Mouse (Mus musculus): ENCODE data around the gene Aldh9a1. TPM values are rescaled to one million over a fixed set of nuclear protein-coding genes. Genes with fewer than 3 reads are reported as not detected.

Gene Aldh9a1
- 35.6 and 35.7 TPM in 2 replicates for polyA plus RNA-seq (2014; fragmentation: Nextera tagmentation; extraction: Ambion mirVana)

GRCm38 (mm10) chr1:167349815-167350596 is at the start of gene Aldh9a1:
Gene Aldh9a1 (plus strand): TSS chr1:167349991.
- no peaks in the 10 kb centered on the region for H3K27me3 ChIP-seq (ENCODE audit: control insufficient read depth, insufficient read depth, low read length)
- H3K27ac ChIP-seq (ENCODE audit: low read depth, low read length), result peak within 1 kb of the TSS; percentile 81
- H3K4me2 ChIP-seq, result peak within 1 kb of the TSS; percentile 73
- WGBS (ENCODE audit: insufficient replicate concordance), result under 1% methylated on average over 55 of the region's 55 CpGs
- H3K9ac ChIP-seq (ENCODE audit: low read depth, low read length), result peak within 1 kb of the TSS; percentile 93
- H3K4me1 ChIP-seq (ENCODE audit: control insufficient read depth, insufficient read depth, low read length), result 0 out of 2 replicates have a peak, but pooled peaks cover 3% of the 10 kb centered on the region
- ATAC-seq (replicated peaks; ENCODE audit: insufficient number of reproducible peaks, low FRiP score, low TSS enrichment), result peak; percentile 97
- H3K36me3 ChIP-seq (ENCODE audit: control insufficient read depth, insufficient read depth, low read length), result no peaks in the 10 kb centered on the region
- H3K9me3 ChIP-seq (replicated peaks; ENCODE audit: control insufficient read depth, low read length), result no peaks in the 10 kb centered on the region
- H3K4me3 ChIP-seq (ENCODE audit: low read depth, low read length), result peak within 1 kb of the TSS; percentile 79

GRCm38 (mm10) chr1:167300122-167300521 is 49.7 kb upstream of the Aldh9a1 start:
- Histone ChIP-seq H3K4me1 (ENCODE audit: control insufficient read depth, insufficient read depth, low read length) (no peaks in the 10 kb centered on the region), H3K27ac (ENCODE audit: low read depth, low read length) (no peak overlapping the region), H3K36me3 (ENCODE audit: control insufficient read depth, insufficient read depth, low read length) (no peaks in the 10 kb centered on the region), H3K4me3 (ENCODE audit: low read depth, low read length) (no peak overlapping the region), H3K9ac (ENCODE audit: low read depth, low read length) (no peak overlapping the region), H3K9me3 (replicated peaks; ENCODE audit: control insufficient read depth, low read length) (no peaks in the 10 kb centered on the region), H3K4me2 (no peak overlapping the region), H3K27me3 (ENCODE audit: control insufficient read depth, insufficient read depth, low read length) (no peaks in the 10 kb centered on the region)
- 69% methylated on average over 2 of the region's 2 CpGs for WGBS (ENCODE audit: insufficient replicate concordance)
- ATAC-seq (replicated peaks; ENCODE audit: insufficient number of reproducible peaks, low FRiP score, low TSS enrichment), result no peak

GRCm38 (mm10) chr1:167305501-167306137 is 44.2 kb upstream of the Aldh9a1 start:
- WGBS (ENCODE audit: insufficient replicate concordance), result 61% methylated on average over 7 of the region's 7 CpGs

GRCm38 (mm10) chr1:167306451-167307240 is 43.1 kb upstream of the Aldh9a1 start:
- Histone ChIP-seq H3K4me3 (ENCODE audit: low read depth, low read length) (no peak overlapping the region), H3K4me2 (no peak overlapping the region), H3K36me3 (ENCODE audit: control insufficient read depth, insufficient read depth, low read length) (no peaks in the 10 kb centered on the region), H3K4me1 (ENCODE audit: control insufficient read depth, insufficient read depth, low read length) (peaks cover 4% of the 10 kb centered on the region; the same call in 1 of the 2 replicates), H3K27me3 (ENCODE audit: control insufficient read depth, insufficient read depth, low read length) (no peaks in the 10 kb centered on the region), H3K9ac (ENCODE audit: low read depth, low read length) (no peak overlapping the region), H3K9me3 (replicated peaks; ENCODE audit: control insufficient read depth, low read length) (no peaks in the 10 kb centered on the region), H3K27ac (ENCODE audit: low read depth, low read length) (no peak overlapping the region)
- WGBS (ENCODE audit: insufficient replicate concordance), result 67% methylated on average over 5 of the region's 5 CpGs
- no peak for ATAC-seq (replicated peaks; ENCODE audit: insufficient number of reproducible peaks, low FRiP score, low TSS enrichment)

More at GRCm38 (mm10) chr1:167305501-167306137, 44.2 kb upstream of the Aldh9a1 start:
- ATAC-seq (replicated peaks; ENCODE audit: insufficient number of reproducible peaks, low FRiP score, low TSS enrichment), result no peak
- no peaks in the 10 kb centered on the region for H3K27me3 ChIP-seq (ENCODE audit: control insufficient read depth, insufficient read depth, low read length)
- no peak overlapping the region for H3K27ac ChIP-seq (ENCODE audit: low read depth, low read length)
- no peak overlapping the region for H3K4me2 ChIP-seq
- H3K9me3 ChIP-seq (replicated peaks; ENCODE audit: control insufficient read depth, low read length), result no peaks in the 10 kb centered on the region
- no peak overlapping the region for H3K4me3 ChIP-seq (ENCODE audit: low read depth, low read length)
- peaks cover 4% of the 10 kb centered on the region; the same call in 1 of the 2 replicates for H3K4me1 ChIP-seq (ENCODE audit: control insufficient read depth, insufficient read depth, low read length)
- H3K9ac ChIP-seq (ENCODE audit: low read depth, low read length), result no peak overlapping the region
- no peaks in the 10 kb centered on the region for H3K36me3 ChIP-seq (ENCODE audit: control insufficient read depth, insufficient read depth, low read length)

- H3K27me3 ChIP-seq (ENCODE audit: control insufficient read depth, insufficient read depth, low read length), result no peaks in the 10 kb centered on the region
- peaks cover 4% of the 10 kb centered on the region; the same call in 1 of the 2 replicates for H3K4me1 ChIP-seq (ENCODE audit: control insufficient read depth, insufficient read depth, low read length)
- WGBS (ENCODE audit: insufficient replicate concordance), result 55% methylated on average over 11 of the region's 11 CpGs
- H3K4me3 ChIP-seq (ENCODE audit: low read depth, low read length), result peak overlapping the region; percentile 92
- no peaks in the 10 kb centered on the region for H3K9me3 ChIP-seq (replicated peaks; ENCODE audit: control insufficient read depth, low read length)
- peak overlapping the region; percentile 66 for H3K4me2 ChIP-seq
- no peak overlapping the region for H3K27ac ChIP-seq (ENCODE audit: low read depth, low read length)
- ATAC-seq (replicated peaks; ENCODE audit: insufficient number of reproducible peaks, low FRiP score, low TSS enrichment), result no peak
- H3K36me3 ChIP-seq (ENCODE audit: control insufficient read depth, insufficient read depth, low read length), result no peaks in the 10 kb centered on the region
- peak overlapping the region; percentile 99 for H3K9ac ChIP-seq (ENCODE audit: low read depth, low read length)
Measured at GRCm38 (mm10) chr1:167307674-167308073, 42.1 kb upstream of the Aldh9a1 start.

GRCm38 (mm10) chr1:167308261-167309054 is 41.3 kb upstream of the Aldh9a1 start, which contains the start of gene Tmco1:
Gene Tmco1 (plus strand): TSS chr1:167308378.
- H3K9ac ChIP-seq (ENCODE audit: low read depth, low read length), result peak within 1 kb of the TSS; percentile 99
- H3K4me2 ChIP-seq, result peak within 1 kb of the TSS; percentile 66
- H3K4me1 ChIP-seq (ENCODE audit: control insufficient read depth, insufficient read depth, low read length), result peaks cover 4% of the 10 kb centered on the region; the same call in 1 of the 2 replicates
- no peaks in the 10 kb centered on the region for H3K9me3 ChIP-seq (replicated peaks; ENCODE audit: control insufficient read depth, low read length)
- H3K27me3 ChIP-seq (ENCODE audit: control insufficient read depth, insufficient read depth, low read length), result no peaks in the 10 kb centered on the region
- H3K27ac ChIP-seq (ENCODE audit: low read depth, low read length), result peak within 1 kb of the TSS; percentile 87
- H3K4me3 ChIP-seq (ENCODE audit: low read depth, low read length), result peak within 1 kb of the TSS; percentile 92
- H3K36me3 ChIP-seq (ENCODE audit: control insufficient read depth, insufficient read depth, low read length), result no peaks in the 10 kb centered on the region
- WGBS (ENCODE audit: insufficient replicate concordance), result under 1% methylated on average over 80 of the region's 82 CpGs
- peak; percentile 97 for ATAC-seq (replicated peaks; ENCODE audit: insufficient number of reproducible peaks, low FRiP score, low TSS enrichment)

- no peaks in the 10 kb centered on the region for H3K27me3 ChIP-seq (ENCODE audit: control insufficient read depth, insufficient read depth, low read length)
- no peak overlapping the region for H3K9ac ChIP-seq (ENCODE audit: low read depth, low read length)
- H3K4me2 ChIP-seq, result no peak overlapping the region
- no peaks in the 10 kb centered on the region for H3K9me3 ChIP-seq (replicated peaks; ENCODE audit: control insufficient read depth, low read length)
- peaks cover 5% of the 10 kb centered on the region; the same call in 1 of the 2 replicates for H3K36me3 ChIP-seq (ENCODE audit: control insufficient read depth, insufficient read depth, low read length)
- no peak overlapping the region for H3K27ac ChIP-seq (ENCODE audit: low read depth, low read length)
- H3K4me3 ChIP-seq (ENCODE audit: low read depth, low read length), result no peak overlapping the region
- ATAC-seq (replicated peaks; ENCODE audit: insufficient number of reproducible peaks, low FRiP score, low TSS enrichment), result no peak
- H3K4me1 ChIP-seq (ENCODE audit: control insufficient read depth, insufficient read depth, low read length), result peaks cover 4% of the 10 kb centered on the region; the same call in 1 of the 2 replicates
Measured at GRCm38 (mm10) chr1:167312367-167312766, 37.4 kb upstream of the Aldh9a1 start.

Measured in heart, embryonic 11.5 days (tissue).